Mouse (Mus musculus) brain, embryonic 18.5 days (tissue): ENCODE measurements around the gene Lipo1.
"Not testable (repeated sequence)": the region's sequence is repeated elsewhere in the genome, so short reads cannot be mapped to it uniquely, and the experiment has no call there.

Experiments used
- DNase-seq: peaks from one replicate; pipeline ENCODE4 v3.0.0-alpha.2; 2012; ENCODE audit warnings: low read depth, low spot score

Lipo1 gene

GRCm38 (mm10) chr19:33787359-33787758 lies at the start of gene Lipo1:
Gene Lipo1, minus strand, starts transcription at chr19:33787459.
- DNase-seq = not testable (repeated sequence)

DNA sequence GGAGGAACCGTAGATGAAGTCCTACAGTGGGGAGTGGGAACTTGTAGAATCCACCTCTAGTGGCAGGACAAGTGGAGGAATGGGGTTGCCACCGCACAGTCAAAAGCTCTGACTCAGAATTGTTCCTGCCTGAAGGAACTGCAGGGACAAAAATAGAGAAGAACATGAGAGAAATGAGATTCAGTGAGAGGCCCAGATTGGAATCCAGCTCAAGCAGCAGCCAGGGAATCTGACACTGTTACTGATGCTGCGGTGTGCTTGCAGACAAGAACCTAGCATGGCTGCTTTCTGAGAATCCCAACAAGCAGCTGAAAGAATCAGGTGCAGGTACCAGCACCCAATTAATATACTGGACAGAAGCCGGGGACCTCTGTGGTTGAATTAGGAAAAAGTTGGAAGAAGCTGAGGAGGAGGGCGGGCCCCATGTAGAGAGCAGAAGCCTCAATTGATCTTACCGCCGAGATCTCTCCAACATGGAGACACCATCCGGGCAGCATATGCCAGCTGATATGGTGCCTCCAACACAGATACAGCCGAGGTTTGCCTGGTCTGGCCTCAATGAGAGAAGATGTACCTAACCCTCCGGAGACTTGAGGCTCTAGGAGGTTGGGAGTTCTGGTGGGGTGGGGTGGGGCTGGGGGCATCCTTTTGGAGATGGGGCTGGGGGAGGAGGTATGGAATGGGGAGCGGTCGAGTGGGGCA lies 532 bp downstream of the Lipo1 start:
- DNase-seq = no peak

GRCm38 (mm10) chr19:33761287-33762086 lies 25.8 kb downstream of the Lipo1 start, which contains the start of gene Lipo3:
Gene Lipo3, minus strand, starts transcription at chr19:33761951.
- DNase-seq = not testable (repeated sequence)

DNA sequence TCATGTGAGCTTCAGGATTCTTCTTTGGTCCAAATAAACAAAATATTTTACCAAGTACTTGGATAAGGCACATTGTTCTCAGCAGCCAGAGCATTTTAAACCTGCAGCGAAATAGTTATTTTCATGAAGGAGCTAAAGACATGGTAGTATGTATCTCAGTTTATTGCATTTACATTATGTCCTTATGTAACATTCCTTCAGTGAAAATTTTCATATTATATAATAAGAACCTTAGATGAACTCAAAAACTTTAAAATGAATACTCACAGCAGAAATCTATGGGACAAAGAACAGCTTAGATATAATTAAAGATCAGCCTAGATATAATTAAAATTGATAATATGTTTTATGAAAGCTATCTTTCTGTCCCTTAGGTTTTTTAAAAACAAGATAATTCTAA lies 36.0 kb downstream of the Lipo1 start, which contains the start of gene Lipo2:
Gene Lipo2 (minus strand): TSS at position 101 of the 400 bp plus-strand sequence.
- DNase-seq = not testable (repeated sequence)
